Mouse (Mus musculus) layer of hippocampus, postnatal 10 days (tissue): ENCODE data around the gene Rnf26. TPM values are rescaled to one million over a fixed set of nuclear protein-coding genes. Genes with fewer than 3 reads are reported as not detected.
"Not testable (repeated sequence)": the region's sequence is repeated elsewhere in the genome, so short reads cannot be mapped to it uniquely, and the experiment has no call there.

Source experiments
- DNase-seq, 2 experiments: peaks; one replicate each; pipeline ENCODE4 v3.0.0; 2021; ENCODE audit warnings: low spot score in 2 of 2
- total RNA-seq, 2 experiments: library from RNA; stranded (reverse); gene quantifications; 2 replicates each; pipeline ENCODE4 v1.2.3; 2021

The Rnf26 gene
- total RNA-seq, 2 experiments from 2014 or later: 30.5 to 30.6 TPM

DNA sequence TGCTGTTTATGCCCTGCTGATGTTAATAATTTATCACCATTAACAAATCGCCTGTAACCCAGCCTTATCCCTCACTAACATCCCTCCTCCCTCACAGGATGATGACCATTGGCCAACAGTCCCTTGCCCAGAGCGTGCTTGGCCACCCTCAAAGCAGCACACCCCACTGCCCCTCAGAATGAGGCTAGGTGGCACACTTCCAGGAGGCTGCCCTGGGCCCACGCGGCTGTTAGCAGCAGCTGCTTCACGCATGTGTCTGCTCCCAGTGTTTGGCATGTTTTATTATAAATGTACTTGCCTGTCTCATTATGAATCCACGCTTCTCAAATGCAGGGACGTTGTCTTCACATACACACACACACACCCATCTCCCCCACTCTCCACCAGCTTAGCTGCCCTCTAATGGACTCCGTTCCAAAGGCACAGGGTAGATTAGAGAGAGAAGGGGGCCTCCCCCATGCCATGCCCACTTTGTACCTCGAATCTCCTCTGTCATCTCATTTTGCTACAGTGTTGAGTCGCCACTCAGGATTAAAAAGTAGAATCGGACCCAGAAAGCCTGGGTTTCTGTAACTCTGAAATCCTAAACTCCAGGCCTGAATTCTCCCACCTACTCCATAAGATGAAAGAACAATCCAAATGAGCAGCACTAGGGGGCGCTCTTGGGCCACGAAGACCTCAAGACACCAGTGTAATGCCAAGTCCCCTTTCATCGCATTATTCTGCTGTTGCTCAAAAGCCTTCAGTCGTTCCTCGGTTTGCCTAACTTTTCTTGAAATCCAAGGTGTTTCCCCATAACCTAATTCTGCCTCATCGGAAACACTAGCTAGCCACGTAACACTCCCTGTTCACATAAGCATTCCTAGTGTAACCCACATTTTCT lies 12.5 kb upstream of the Rnf26 start:
- DNase-seq: peak; percentile 88 to 92

DNA sequence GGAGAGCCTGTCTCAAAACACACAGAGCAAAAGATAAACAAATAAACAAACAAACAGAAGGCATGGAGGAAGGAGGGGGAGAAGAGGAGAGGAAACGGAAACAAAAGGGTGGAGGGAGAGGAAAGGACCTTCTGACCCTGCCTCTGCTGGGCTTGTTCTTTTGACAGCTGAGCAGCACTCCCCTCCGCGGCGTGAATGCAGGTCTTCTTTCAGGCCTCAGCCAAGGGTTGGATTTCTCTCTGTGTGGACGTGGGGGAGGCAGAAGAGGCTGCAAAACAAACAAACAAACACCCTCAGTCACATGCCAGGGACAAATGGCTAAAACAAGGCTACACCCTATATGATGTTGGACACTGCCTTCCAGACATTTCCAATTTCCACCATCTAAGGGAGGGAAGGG lies 11.7 kb upstream of the Rnf26 start:
- DNase-seq: no peak

DNA sequence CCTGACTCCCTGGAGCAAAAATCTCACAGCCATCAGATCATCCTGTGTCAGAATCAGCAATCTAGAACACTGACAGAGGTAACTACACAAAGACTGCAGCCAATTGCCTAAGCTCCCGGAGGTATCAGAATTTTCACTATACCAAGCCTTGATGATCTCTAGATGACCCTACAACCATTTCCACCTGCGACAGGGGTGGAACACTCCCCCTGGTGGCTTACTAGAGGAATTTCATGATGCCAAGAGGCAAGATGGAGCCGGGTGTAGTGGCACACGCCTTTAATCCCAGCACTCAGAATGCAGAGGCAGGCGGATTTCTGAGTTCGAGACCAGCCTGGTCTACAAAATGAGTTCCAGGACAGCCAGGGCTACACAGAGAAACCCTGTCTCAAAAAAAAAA lies 11.0 kb upstream of the Rnf26 start:
- DNase-seq: no peak

DNA sequence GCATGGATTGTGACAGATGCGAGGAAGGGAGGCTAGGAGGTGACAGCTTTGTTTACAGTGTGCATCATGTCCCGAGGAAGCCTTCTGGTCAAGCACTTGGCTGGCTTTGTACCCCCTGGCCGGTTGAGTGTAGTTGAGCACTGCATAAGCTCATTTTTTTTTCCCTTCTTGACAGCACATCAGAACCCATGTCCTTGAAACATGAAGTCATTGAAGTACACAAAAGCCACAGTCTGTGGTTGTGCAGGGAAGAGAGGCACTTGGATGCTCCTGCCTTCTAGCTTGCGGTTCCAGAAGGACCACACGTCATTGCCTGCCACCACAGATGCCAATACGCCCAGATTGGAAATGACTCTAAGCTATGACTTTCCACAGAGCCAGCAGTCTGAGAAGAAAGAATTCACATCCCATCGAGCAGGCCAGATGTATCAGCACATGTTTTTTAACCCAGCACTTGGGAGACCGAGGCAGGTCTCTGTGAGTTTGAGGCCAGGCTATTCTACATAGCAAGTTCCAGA lies 6.7 kb upstream of the Rnf26 start:
- no peak for DNase-seq

DNA sequence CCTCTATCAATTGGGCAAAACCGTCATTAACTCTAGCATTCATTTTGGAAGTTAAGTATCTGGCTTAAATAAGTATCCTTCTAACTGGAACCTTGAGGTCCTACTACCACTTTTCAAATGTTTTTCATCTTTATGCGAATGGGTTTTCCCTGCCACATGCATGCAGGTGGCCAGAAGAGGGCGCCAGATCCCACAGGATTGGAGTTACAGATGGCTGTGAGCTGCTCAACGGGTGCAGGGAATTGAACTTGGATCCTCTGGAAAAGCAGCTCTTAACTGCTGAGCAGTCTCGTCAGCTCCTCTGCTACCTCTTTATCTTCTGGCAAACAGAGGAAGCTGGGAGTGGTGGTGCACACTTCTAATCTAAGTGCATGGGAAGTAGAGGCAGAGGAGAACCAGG lies 5.7 kb upstream of the Rnf26 start:
- DNase-seq: no peak

DNA sequence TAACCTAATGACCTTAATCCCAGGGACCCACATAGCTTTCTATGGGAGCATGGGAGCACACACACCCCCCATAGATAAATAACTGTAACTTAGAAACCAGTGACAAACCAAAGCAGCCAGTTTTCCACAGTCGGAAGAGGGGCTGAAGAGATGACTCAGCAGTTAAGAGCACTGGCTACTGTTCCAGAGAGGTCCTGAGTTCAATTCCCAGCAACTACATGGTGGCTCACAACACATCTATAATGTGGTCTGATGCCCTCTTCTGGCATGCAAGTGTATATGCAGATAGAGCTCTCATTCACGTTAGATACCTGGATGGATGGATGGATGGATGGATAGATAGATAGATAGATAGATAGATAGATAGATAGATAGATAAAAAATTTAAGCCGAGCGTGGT lies 2.9 kb upstream of the Rnf26 start:
- no peak for DNase-seq

DNA sequence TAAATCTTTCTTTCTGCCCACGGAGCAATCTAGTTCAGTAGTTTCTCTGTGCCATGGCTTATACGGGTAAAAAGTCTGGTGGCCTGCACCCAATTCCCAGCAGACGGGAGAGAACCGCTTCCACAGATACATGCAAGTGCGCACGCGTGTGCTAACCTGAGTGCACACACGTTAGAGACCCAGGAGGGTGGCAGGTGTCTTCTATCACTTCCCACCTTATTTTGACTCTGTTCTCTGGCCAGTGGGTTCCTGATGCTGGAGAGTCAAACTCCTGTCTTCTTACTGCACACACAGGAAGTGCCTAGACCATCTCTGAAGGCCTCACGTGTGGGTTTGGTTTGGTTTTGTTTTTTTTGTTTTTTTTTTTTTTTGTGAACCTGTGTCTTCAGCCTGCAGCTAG lies 2.3 kb upstream of the Rnf26 start:
- DNase-seq: no peak

DNA sequence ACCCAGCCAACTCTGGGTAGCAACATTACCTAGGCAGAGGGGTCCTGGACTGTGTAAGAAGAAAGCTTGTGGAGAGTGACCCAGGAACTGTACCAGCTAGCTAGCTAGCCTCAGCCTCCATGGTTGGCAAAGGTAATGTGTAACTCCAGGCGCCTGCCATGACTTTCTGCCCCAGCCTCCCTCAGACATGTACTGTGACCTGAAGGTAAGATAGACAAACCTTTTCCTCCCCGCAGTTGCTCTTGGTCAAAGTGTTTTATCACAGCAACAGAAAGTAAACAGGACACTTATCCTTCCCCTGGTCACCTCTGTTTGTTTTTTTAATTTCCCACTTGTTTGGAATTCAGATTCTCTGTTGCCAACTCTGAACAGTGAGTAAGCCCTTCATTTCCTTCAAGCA lies 1.1 kb upstream of the Rnf26 start:
- no peak for DNase-seq

DNA sequence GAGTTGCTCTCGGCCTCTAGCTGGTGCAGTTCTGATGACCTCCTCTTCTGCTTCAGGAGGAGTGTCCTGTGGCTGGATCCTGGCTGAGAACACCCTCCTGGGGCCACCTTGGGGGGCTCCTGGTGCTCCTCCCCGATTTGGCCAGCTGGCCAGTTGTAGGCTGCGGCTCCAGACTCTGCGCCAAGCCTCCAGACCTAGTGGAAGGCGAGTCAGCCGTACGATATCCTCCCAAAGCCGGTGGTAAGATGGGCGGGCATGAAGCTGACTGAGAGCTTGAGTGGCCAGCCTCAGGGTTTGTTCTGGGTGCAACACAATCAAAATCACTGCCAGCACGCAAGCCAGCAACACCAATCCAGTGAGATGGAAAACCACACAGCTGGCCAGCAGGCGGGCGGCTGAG lies 1.4 kb downstream of the Rnf26 start:
- DNase-seq: not testable (repeated sequence)

DNA sequence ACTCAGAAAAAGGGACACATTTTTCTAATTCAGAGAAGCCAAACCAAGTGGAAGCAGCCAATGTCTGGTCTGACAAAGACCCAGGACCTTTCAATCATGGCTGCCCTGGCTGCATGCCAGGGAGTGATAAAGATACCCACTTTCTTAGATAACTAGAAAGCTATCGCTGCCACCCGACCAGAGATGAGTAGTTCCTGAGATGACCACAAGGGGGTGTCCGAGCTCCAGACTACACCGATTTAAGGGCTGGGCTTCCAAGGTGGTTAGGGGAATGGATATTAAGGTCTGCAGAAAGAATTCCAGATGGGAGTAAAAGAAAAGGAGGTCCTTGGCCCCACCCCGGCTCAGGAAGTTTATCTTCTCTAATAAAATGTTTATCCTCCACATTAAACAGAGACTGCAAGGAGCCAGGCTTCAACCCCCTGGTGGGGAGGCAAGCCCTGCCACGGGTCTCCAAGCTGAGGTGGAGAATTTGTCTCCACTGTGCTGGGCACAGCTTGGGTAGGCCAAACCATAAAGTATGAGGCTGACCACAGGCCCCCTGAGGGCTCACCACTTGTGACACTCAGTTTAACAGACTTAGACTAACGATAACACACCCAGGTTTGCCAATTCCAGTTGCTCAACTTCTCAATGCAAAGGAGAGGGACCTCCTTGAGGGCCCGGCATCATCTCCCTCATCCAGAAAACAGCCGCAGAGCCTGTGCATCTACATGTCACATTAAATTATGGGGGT lies 3.8 kb downstream of the Rnf26 start:
- DNase-seq: peak; percentile 86 to 88

DNA sequence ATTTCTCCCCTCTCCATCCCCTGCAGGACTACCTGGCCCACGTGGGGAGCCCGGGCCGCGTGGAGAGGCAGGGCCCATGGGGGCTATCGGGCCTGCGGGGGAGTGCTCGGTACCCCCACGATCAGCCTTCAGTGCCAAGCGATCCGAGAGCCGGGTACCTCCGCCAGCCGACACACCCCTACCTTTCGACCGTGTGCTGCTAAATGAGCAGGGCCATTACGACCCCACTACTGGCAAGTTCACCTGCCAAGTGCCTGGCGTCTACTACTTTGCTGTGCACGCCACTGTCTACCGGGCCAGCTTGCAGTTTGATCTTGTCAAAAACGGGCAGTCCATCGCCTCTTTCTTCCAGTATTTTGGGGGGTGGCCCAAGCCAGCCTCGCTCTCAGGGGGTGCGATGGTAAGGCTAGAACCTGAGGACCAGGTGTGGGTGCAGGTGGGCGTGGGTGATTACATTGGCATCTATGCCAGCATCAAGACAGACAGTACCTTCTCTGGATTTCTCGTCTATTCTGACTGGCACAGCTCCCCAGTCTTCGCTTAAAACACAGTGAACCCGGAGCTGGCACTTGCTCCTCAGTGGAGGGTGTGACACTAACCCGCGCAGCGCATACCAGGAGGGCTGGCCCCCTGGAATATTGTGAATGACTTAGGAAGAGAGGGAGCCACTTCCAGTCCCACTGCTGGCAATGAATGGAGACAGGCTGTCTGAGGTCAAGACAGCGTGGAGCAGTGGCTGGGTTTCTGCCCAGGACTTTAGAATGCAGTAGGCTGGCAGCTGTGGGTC lies 4.9 kb downstream of the Rnf26 start:
- no peak for DNase-seq

DNA sequence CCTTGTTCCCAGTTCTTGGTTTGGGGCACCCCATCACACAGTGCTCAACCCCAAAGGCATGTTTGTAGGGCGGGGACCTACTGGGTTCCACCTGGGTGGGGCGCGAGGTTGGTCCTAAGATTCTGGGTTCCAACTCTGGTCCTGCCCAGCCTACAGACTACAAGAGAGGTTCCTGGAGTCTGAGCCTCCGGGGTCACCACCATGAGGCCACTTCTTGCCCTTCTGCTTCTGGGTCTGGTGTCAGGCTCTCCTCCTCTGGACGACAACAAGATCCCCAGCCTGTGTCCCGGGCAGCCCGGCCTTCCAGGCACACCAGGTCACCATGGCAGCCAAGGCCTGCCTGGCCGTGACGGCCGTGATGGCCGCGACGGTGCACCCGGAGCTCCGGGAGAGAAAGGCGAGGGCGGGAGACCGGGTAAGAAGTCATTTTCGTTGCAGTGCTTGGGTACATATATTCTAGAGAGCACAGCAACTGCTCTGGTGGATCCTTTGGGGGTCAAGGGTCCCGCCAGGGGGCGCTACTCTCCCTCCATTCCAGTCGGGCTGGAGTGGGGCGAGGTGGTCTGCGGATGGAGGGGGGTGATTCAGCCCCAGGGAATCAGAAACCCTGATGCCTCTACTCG lies 5.6 kb downstream of the Rnf26 start:
- peak; percentile 72 to 81 for DNase-seq

DNA sequence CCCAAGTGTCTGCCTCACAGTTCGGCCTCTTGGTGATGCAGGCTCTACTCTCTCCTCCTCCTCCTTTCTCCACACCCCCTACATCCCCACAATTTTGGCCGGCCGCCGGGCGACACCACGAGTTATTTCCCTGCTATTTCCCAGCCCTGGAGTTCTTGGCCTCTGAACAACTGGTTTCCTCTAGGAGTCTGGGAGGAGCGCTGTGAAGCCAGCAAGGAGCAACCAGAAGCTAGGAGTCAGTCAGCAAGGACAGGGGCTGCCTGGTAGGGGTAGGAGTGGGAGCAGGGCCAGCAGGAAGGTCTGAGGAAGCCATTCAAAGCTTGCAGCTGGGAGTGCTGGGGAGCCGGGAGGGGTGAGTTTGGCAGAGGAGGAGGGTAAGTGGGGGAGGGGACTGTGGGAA lies 6.2 kb downstream of the Rnf26 start, which contains the start of gene C1qtnf5:
TSS of gene C1qtnf5 (plus strand) at position 136 of the 400 bp plus-strand sequence.
- peak; percentile 84 for DNase-seq

DNA sequence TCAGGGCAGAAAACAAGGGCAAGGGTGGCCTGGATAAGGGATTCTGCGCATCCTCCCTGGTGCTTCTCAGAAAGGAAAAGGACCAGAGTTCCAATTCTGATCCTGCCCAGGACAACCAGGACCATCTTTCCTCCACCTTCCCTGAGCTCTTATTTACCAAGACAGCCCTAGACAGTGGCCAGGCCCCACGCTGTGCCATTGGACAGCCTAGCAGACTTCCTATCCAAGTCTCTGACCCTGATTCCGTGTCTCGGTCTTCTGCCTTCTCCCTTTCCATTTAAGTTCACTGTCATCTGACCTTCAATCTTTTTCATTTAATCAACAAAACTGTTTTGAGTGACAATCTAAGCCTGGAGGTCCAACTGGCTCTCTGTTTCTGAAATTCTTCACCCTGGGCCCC lies 6.7 kb downstream of the Rnf26 start:
- DNase-seq: no peak

DNA sequence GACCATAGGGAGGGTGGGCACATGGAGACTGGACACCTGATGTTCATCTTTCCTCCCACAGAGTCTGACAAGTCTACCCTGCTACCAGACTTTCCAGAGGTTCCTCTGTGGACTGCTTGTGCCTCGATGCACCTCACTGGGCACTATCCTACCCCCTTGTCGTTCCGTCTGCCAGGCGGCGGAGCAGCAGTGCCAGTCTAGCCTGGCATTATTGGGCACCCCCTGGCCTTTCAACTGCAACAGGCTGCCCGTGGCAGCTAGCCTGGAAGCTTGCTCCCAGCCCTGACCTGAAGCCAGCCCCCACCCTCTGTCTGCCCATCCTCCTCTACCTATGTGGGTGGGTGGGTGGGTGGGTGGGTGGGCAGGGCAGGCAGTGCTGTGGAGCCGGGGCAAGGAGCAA lies 7.1 kb downstream of the Rnf26 start:
- DNase-seq: no peak

DNA sequence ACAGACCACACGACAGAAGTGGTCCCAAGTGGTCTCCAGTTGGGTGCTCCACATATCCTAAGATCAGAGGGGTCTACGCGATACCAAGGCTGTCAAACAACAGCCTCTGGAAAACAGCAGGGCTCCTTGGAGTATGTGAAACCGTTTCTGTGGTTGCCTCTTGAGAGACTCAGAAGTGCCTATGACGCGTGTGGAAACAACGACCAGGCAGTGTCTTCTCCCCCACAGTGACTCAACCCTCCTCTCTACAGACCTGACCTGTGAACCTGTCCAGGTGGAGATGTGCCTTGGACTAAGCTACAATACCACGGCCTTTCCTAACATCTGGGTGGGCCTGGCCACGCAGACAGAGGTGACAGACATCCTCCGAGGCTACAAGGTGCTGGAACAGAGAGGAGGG lies 7.5 kb downstream of the Rnf26 start:
- DNase-seq: no peak

DNA sequence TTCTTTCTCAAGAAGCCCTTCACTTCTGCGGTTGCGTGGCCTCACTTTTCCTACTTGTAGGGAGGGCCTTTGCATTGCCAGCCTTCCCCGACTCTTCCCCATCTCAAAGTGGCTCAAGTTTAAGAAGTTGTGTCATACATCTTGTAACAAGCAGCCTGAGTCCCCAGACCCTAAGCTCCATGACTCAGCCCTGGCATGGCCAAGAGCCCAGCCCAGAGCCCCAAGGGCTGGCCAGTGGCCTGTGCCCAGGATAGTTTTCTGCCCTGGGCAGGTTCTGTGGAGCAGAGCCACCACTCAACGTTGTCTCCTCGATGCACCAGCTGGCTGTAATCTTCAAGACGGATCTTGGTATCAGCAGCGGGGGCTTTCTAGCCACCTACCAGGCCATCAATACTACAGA lies 8.4 kb downstream of the Rnf26 start:
- DNase-seq: no peak

DNA sequence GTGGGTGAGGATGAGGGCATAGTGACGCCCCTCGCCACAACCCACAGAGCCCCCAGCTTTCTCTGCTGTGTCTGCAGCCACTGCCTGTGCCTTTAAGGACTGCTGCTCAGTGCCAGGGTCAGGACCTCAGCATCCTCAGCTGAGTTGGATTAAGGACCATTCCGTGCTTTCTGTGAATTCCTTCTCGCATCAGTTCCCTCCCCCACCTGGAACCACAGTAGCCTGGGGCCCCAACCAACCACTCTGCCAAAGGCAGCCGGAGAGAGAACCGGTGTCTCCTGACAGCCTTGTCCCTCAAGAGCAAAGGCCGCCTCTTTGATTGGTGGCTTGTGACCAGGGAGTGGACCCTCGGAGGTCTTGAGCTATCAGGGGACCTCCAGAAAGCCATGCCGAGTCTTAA lies 11.8 kb downstream of the Rnf26 start, which contains the start of gene Mfrp:
TSS of gene Mfrp (plus strand) at position 240 of the 400 bp plus-strand sequence.
- no peak for DNase-seq

DNA sequence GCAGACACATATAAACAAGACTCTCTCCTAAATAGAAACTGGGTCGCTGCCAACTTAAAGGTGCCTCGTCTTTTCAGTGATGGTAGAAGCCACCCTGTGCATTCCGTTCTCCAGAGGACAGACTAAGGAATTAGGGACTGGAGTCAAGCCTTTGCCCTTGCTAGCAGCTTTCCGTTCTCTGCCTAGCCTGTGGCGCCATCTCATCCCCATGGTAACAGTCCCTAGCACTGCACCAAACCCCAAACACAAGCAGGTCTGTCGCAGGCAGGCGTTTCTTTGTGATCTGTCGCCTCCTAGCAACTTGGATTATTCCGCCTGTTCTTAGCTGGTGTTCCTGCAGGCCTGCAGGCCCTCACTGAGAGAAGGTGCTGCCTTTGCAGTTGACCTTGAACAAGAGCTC lies 16.8 kb downstream of the Rnf26 start:
- peak; percentile 61 to 62 for DNase-seq

DNA sequence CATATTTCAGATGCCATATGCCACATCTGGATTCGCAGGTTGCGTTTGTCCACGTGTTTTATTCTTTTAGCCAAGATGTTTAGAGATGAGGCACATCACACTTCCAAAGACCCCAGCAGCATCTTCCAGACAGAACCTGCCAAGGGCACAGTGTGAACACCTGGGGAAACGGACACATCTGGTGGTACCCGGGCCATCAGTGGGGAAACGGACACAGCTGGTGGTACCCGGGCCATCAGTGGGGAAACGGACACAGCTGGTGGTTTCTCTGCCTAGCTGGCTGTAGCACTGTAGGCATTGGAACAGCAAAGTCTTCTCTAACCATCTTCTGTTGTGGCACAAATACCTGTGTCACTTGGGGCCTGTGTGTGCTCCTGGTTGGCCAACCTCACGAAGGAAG lies 17.5 kb downstream of the Rnf26 start:
- no peak for DNase-seq

DNA sequence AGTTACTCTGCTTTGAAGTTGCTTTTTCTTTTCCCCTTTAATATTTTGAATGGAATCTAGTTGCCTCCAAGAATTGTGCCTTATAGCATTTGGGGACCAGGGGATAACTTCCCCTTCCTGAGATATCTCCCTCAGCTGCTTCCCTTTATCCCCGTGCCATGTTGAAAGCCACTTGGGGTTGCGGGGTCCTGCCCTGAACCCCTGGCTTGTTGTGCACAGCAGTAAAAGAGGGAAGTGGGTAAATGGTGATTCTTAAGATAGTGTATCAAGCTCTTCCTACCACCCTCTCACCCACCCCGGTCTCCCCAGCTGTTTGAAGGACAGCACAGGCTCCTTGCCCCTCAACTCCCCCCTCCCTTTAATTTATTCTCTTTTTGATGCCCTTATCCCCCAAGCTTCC lies 18.6 kb downstream of the Rnf26 start:
- no peak for DNase-seq
